Mouse (Mus musculus): Measurements from ENCODE around the gene Nhlrc3. TPM values are rescaled to one million over a fixed set of nuclear protein-coding genes. Genes with fewer than 3 reads are reported as not detected.

Gene Nhlrc3
- polyA plus RNA-seq (2016; fragmentation: Nextera tagmentation; extraction: Ambion mirVana), result 7.6 and 10.3 TPM in 2 replicates

DNA sequence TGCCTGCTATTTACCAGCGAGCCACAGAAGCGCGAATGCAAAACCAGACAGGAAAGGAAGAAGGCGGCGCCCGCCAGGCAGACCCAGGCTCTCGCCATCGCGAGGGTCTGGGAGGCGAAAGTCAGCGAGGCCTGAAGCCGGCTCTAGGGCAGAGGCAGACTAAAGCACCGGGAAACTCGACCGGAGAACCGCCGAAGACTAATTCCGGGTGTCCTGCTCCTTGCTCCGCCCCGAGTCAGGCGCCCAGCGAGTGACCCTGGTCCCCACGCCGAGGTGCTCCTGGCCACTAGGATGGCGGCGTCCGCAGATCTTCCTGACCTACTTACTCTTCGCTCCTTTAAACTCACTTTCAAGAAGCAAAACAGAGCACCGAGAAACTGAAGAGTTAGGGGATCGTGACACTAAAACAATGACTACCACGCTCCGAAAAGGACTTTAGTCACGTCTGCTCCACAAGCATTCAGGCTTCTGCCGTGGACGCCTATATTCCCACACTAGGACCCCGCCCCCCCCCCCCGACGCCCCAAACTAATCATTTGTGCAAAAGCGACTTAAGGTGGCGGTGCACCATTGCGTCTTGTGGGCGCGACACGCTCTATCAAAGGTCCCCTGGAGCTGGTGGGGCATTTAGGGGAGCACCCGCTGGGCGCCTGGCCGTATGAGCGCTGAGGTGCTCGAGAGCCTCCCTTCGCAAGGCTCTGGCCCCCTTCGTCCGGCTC is at the start of gene Nhlrc3, which contains the start of gene Proser1:
Gene Nhlrc3 (minus strand): TSS at position 287 of the 719 bp plus-strand sequence.
Gene Proser1 (plus strand): TSS at position 621 of the 719 bp plus-strand sequence.
- peak within 1 kb of the TSS; percentile 96 for H3K27ac ChIP-seq
- peaks cover 42% of the 10 kb centered on the region for H3K36me3 ChIP-seq
- H3K27me3 ChIP-seq (ENCODE audit: low read depth, poor library complexity, severe bottlenecking), result no peaks in the 10 kb centered on the region
- no peaks in the 10 kb centered on the region for H3K9me3 ChIP-seq (replicated peaks)
- peaks cover 33% of the 10 kb centered on the region for H3K4me1 ChIP-seq
- under 1% methylated on average over 52 of the region's 52 CpGs for WGBS
- peak within 1 kb of the TSS; percentile 89 for H3K4me3 ChIP-seq
- peak; percentile 93 for DNase-seq (ENCODE audit: low spot score)

DNA sequence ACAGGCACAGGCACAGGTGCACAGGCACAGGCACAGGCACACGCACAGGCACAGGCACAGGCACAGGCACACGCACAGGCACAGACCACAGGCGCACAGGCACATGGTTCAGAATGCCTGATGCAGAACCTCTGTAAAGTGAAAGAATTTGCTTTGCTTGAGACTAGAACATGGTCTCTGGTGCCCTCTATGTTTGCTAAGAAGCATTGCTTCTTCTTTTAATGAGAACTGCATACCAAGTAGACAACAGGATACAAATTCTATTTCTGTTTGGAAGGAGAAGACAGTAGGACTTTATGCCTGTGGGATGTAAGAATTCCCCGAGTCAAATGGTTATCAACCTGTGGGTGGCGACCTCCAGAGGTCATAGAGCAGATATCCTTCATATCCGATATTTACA is 39.3 kb upstream of the Nhlrc3 start:
- no peak for DNase-seq (ENCODE audit: low spot score)

DNA sequence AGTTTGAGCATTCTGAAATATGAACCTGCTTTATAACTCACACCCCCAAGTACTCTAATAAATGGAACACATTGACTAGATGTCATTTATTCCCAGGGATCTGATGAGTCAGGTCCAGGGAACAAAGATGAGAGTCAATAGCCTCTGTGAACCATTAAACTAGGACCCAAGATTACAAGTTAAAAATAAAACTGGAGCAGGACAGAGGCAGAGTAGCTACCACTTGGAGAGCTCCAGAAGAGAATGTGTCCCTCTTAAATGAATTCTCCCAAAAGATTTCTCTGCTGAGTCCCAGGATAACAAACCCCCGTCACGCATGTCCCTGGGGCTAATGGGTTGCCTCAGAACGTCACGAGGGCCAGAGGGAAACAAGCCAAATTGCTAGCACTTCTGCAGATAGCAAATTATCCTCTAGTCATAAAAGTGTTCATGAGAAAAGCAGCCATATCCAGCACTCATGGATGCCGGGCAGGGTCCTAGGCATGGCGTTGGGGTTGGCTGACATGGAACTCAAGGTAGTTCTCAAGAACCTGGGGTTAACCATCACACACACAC is 35.3 kb upstream of the Nhlrc3 start:
- H3K27ac ChIP-seq, result no peak overlapping the region
- no peak for DNase-seq (ENCODE audit: low spot score)
- no peaks in the 10 kb centered on the region for H3K9me3 ChIP-seq (replicated peaks)
- H3K4me1 ChIP-seq, result peaks cover 7% of the 10 kb centered on the region; the same call in 1 of the 2 replicates
- H3K4me3 ChIP-seq, result no peak overlapping the region
- no peaks in the 10 kb centered on the region for H3K36me3 ChIP-seq
- 80% methylated on average over 6 of the region's 6 CpGs for WGBS
- H3K27me3 ChIP-seq (ENCODE audit: low read depth, poor library complexity, severe bottlenecking), result no peaks in the 10 kb centered on the region

More for the DNA sequence above, 39.3 kb upstream of the Nhlrc3 start:
- Histone ChIP-seq H3K4me3 (no peak overlapping the region), H3K27ac (no peak overlapping the region), H3K36me3 (no peaks in the 10 kb centered on the region), H3K4me1 (peaks cover 7% of the 10 kb centered on the region; the same call in 1 of the 2 replicates), H3K27me3 (ENCODE audit: low read depth, poor library complexity, severe bottlenecking) (no peaks in the 10 kb centered on the region), H3K9me3 (replicated peaks) (no peaks in the 10 kb centered on the region)
- WGBS, result 78% methylated on average over 6 of the region's 6 CpGs

DNA sequence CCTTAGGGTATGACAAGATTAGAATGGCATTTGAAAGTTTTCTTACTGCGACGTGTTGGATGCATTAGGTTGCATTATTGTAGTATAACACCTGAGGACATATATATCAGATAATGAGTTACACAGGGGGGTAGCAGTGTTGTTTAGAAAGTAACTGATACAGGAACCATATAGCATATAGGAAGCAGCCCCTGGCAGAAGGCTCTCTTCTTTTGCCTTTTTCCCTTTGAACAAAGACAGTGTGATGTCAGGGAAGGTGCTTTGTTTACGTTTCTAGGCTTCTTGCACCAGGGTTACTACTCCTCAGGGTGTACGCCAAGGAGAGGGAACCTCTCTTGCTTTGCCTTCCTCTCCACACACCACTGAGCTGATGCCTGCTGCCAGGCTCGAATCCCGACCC is 25.2 kb upstream of the Nhlrc3 start, which contains the start of gene Stoml3:
Gene Stoml3 (plus strand): TSS at position 301 of the 400 bp plus-strand sequence.
- WGBS, result 81% methylated on average over 6 of the region's 6 CpGs

DNA sequence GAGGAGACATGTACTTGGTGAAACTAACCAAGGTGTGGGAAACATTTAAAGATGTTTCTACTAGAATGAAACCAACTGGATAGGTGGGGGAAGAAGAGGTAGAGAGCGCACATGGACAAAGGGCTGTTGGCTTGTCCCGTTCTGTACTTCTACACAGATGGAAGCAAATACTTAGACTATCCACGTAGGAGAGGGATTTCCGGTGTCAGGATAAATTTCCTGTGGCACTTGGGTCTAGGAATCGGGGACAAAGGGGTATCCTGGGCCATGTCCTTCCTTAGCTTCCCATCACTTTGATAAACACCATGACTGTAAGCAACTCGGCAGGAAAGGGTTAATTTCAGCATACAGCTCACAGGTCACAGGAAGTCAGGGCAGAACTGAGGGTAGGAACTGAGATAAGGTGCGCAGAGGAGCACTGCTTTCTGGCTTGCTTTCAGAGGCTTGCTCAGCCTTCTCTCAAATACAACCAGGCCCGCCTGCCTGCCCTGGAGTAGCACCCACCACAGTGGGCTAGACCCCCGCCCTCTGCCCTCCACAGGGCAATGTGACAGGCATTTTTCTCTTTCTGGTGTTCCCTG is 24.0 kb upstream of the Nhlrc3 start:
- no peak for DNase-seq (ENCODE audit: low spot score)
- Histone ChIP-seq H3K27me3 (ENCODE audit: low read depth, poor library complexity, severe bottlenecking) (no peaks in the 10 kb centered on the region), H3K4me3 (no peak overlapping the region), H3K9me3 (replicated peaks) (no peaks in the 10 kb centered on the region), H3K36me3 (peaks cover 12% of the 10 kb centered on the region), H3K4me1 (peaks cover 16% of the 10 kb centered on the region), H3K27ac (no peak overlapping the region; the same call in 1 of the 2 replicates)
- 63% methylated on average over 9 of the region's 9 CpGs for WGBS

More for the DNA sequence above, 25.2 kb upstream of the Nhlrc3 start, which contains the start of gene Stoml3:
- peaks cover 16% of the 10 kb centered on the region for H3K4me1 ChIP-seq
- DNase-seq (ENCODE audit: low spot score), result no peak
- H3K27ac ChIP-seq, result no peak within 1 kb of the TSS; the same call in 1 of the 2 replicates
- H3K4me3 ChIP-seq, result no peak within 1 kb of the TSS
- H3K9me3 ChIP-seq (replicated peaks), result no peaks in the 10 kb centered on the region
- no peaks in the 10 kb centered on the region for H3K27me3 ChIP-seq (ENCODE audit: low read depth, poor library complexity, severe bottlenecking)
- H3K36me3 ChIP-seq, result 0 out of 2 replicates have a peak, but pooled peaks cover 4% of the 10 kb centered on the region

DNA sequence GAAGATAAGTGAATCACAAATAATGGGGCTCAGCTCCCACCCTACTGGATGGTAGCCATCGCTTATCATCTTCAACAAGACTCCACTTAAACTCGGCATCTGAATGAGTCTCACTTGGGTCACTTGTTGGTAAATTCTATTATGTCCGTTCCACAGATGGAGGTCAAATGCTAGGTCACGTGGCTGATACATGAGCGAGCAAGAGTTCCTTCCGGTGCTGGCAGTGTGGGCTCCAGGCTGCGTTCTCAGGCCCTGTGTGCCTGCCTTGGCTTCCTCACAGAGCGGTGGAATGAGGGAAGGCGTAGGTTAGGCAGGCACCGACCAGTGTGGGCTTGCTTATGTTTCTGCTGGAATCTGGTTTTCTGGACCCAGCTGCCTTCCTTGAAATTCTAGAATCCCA is 23.4 kb upstream of the Nhlrc3 start:
- Histone ChIP-seq H3K27me3 (ENCODE audit: low read depth, poor library complexity, severe bottlenecking) (no peaks in the 10 kb centered on the region), H3K4me3 (no peak overlapping the region), H3K4me1 (peaks cover 16% of the 10 kb centered on the region), H3K9me3 (replicated peaks) (no peaks in the 10 kb centered on the region), H3K27ac (no peak overlapping the region), H3K36me3 (peaks cover 17% of the 10 kb centered on the region)
- 85% methylated on average over 10 of the region's 10 CpGs for WGBS
- no peak for DNase-seq (ENCODE audit: low spot score)

DNA sequence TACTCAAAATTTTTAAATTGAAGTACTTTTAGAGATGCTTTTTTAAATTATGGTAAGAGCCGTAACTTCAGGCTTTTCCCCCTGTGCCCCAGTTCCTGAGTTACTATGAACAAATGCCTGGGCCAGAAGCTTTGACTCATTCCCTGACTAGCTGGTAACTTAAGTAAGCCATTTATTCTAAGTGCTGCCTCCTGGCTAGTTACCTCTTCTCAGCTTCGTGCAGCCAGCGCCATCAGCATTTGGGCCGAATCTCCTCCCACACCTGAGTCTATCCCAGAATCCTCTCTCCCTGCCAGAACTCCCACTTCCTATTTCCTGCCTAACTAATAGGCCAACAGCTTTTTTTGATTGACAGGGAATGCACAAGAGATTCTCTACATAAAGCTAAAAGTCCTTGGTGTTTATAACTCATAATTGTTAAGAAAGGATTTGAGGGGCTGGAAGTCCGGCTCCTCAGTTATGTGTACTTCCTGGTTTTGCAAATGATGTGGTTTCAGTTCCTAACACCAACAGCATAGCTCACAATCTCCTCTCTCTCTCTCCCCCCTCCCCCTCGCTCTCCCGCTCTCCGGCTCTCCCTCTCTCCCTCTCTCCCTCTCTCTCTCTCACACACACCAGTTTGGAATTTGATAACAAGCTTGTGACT is 20.4 kb upstream of the Nhlrc3 start:
- no peaks in the 10 kb centered on the region for H3K9me3 ChIP-seq (replicated peaks)
- H3K27me3 ChIP-seq (ENCODE audit: low read depth, poor library complexity, severe bottlenecking), result no peaks in the 10 kb centered on the region
- 91% methylated on average over 8 of the region's 8 CpGs for WGBS
- H3K27ac ChIP-seq, result no peak overlapping the region
- peaks cover 47% of the 10 kb centered on the region for H3K36me3 ChIP-seq
- no peak overlapping the region for H3K4me3 ChIP-seq
- H3K4me1 ChIP-seq, result peaks cover 16% of the 10 kb centered on the region
- DNase-seq (ENCODE audit: low spot score), result no peak

DNA sequence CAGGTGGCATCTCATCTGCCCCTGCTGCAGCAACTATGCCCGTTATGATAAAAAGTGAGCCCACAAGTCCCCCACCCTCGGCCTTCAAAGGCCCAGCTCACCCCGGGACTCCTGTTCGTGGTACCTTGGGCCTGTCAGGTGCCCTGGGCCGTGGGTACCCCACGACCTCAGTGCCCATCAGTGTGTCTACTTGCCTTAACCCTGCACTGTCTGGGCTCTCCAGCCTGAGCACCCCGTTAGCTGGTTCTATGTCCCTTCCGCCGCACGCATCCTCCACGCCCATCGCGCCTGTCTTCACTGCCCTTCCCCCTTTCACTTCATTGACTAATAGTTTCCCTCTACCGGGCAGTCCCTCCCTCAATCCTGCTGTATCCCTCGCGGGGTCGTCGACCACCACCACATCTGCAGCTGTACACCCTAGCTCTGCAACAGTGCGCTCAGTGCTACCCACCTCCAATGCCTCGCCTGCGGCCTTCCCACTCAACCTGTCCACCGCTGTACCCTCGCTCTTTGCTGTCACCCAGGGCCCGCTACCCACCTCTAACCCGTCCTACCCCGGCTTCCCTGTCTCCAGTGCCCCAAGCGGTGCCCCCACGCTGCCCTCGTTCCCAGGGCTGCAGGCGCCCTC is 15.4 kb upstream of the Nhlrc3 start:
- Histone ChIP-seq H3K36me3 (peaks cover 93% of the 10 kb centered on the region), H3K27me3 (ENCODE audit: low read depth, poor library complexity, severe bottlenecking) (no peaks in the 10 kb centered on the region), H3K27ac (no peak overlapping the region), H3K4me1 (no peaks in the 10 kb centered on the region), H3K4me3 (no peak overlapping the region), H3K9me3 (replicated peaks) (no peaks in the 10 kb centered on the region)
- no peak for DNase-seq (ENCODE audit: low spot score)
- WGBS, result 96% methylated on average over 30 of the region's 30 CpGs

DNA sequence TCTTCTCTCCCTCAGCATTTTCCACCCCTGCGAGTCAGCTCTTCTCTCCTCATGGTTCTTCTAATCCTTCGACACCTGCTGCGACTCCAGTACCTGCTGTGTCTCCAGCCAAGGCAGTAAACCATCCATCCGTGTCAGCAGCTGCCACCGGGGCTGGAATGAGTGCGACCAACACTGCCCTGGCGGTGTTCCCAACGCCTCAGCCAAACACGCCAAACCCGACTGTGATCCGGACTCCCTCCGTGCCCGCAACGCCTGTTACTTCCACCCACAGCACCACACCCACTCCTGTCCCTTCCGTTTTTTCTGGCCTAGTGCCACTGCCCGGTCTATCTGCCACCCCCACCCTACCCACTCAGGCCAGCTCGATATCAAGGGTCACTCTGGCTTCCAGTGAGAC is 14.3 kb upstream of the Nhlrc3 start:
- 88% methylated on average over 17 of the region's 17 CpGs for WGBS
- no peaks in the 10 kb centered on the region for H3K4me1 ChIP-seq
- no peaks in the 10 kb centered on the region for H3K9me3 ChIP-seq (replicated peaks)
- peaks cover 98% of the 10 kb centered on the region for H3K36me3 ChIP-seq
- no peak overlapping the region for H3K4me3 ChIP-seq
- H3K27me3 ChIP-seq (ENCODE audit: low read depth, poor library complexity, severe bottlenecking), result no peaks in the 10 kb centered on the region
- H3K27ac ChIP-seq, result no peak overlapping the region
- no peak for DNase-seq (ENCODE audit: low spot score)

DNA sequence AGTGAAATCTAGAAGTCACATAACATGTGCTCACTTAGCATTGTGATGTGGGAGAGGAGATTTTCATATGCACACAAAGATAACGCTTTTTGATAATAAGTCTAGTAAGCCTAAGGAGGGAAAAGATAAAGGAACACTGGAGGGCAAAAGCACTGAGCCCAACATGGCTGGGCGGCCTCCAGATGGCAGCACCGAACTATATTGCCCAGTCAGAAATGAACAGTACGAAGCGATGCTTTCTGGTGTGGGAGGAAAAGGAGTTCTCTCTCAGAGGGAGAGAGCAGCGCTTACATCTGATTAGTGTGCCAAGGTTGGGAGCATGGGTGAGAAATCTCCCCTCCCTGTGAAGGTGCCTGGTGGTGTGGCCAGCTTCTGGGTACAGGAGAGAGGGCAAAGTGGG is 12.8 kb upstream of the Nhlrc3 start:
- no peaks in the 10 kb centered on the region for H3K9me3 ChIP-seq (replicated peaks)
- no peaks in the 10 kb centered on the region for H3K4me1 ChIP-seq
- H3K36me3 ChIP-seq, result peaks cover 98% of the 10 kb centered on the region
- H3K4me3 ChIP-seq, result no peak overlapping the region
- H3K27ac ChIP-seq, result no peak overlapping the region
- DNase-seq (ENCODE audit: low spot score), result no peak
- 83% methylated on average over 6 of the region's 6 CpGs for WGBS
- H3K27me3 ChIP-seq (ENCODE audit: low read depth, poor library complexity, severe bottlenecking), result no peaks in the 10 kb centered on the region

DNA sequence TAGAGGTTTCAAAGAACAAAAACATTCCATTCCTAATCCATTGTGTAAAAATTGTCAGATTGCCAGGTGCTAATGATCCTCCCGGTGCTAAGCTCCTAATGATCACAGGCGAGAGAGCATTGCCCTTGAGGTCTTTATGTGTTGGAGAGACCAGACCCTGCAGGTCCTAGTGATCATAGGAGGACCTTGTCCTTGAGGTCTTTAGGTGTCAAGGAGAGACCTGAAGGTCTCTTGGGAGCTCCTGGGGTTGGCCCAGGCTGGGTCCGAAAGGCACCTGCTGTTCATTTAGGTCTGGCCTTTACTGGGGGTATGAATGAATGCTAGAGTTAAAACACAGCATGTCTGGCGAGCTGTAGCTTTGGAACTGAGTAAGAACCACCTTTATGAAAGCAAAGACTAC is 11.0 kb upstream of the Nhlrc3 start:
- peaks cover 97% of the 10 kb centered on the region for H3K36me3 ChIP-seq
- no peak overlapping the region for H3K4me3 ChIP-seq
- H3K27ac ChIP-seq, result no peak overlapping the region
- no peaks in the 10 kb centered on the region for H3K9me3 ChIP-seq (replicated peaks)
- H3K27me3 ChIP-seq (ENCODE audit: low read depth, poor library complexity, severe bottlenecking), result no peaks in the 10 kb centered on the region
- H3K4me1 ChIP-seq, result no peaks in the 10 kb centered on the region
- WGBS, result 84% methylated on average over 4 of the region's 4 CpGs
- no peak for DNase-seq (ENCODE audit: low spot score)

DNA sequence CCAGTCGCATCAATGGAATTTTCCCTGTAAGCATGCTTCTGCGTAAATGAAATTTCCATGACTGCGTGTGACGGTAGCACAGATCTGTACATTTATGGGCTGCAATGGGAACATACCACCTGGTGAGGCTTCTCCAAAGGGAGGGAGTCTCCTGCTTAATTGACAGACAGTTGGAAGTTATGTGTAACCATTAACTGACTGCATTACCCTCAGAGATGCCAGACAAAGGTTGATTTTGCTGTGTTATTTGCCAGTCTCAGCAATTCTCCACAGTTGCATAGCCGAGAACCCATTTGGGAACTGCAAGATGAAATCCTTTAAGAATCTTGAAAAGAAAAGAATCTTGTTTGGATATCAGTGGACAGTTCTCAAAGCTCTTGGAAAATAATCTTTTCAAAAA is 8.9 kb upstream of the Nhlrc3 start:
- Histone ChIP-seq H3K4me1 (no peaks in the 10 kb centered on the region; the same call in 1 of the 2 replicates), H3K36me3 (peaks cover 94% of the 10 kb centered on the region), H3K4me3 (no peak overlapping the region), H3K27ac (no peak overlapping the region), H3K9me3 (replicated peaks) (no peaks in the 10 kb centered on the region), H3K27me3 (ENCODE audit: low read depth, poor library complexity, severe bottlenecking) (no peaks in the 10 kb centered on the region)
- no peak for DNase-seq (ENCODE audit: low spot score)
- 96% methylated on average over 5 of the region's 5 CpGs for WGBS
